Mouse (Mus musculus) frontal cortex, postnatal 25 days (tissue): ENCODE results near the gene Elk4.
A peak's percentile ranks its signal among the peaks of the same experiment; 100 is the strongest.

ENCODE experiments used
- DNase-seq, 2 experiments: peaks; one replicate each; pipeline ENCODE4 v3.0.0; 2022; ENCODE audit warnings: low spot score in 2 of 2

Elk4 gene

DNA sequence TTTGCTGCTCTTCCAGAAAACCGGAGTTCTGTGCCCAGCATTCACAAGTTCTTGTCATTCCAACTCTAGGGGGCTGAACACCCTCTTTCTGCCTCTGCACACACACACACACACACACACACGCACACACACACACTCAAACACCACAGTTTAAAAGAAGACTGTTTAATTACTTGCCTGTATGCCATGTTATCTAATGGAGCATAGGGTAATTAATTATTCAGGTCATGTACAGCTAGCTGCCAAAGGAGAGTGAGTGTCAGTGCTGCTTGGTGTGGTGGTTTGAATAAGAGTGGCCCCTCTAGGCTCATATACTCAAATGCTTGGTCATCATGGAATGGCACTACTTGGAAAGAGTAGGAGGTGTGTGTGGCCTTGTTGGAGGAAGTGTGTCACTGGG lies 23.6 kb upstream of the Elk4 start:
- no peak for DNase-seq

DNA sequence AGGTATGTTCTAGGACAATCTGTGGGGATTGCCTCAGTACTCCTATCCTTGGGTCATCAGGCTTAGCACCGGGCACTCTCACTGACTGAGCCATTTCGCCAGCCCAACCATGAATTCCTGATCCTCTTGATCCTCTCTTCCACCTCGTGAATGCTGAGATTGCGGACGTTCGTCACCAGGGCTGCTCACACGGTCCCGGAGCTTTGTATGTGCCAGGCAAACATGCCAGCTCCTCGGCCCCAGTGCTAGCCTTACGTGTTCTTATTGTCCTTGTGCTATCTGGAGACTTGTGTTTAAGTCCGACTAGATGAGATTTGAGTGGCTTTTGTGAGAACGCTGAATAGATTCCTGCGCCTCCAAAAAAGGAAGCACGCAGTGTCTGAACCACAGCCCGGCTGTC lies 20.0 kb upstream of the Elk4 start:
- DNase-seq: no peak

DNA sequence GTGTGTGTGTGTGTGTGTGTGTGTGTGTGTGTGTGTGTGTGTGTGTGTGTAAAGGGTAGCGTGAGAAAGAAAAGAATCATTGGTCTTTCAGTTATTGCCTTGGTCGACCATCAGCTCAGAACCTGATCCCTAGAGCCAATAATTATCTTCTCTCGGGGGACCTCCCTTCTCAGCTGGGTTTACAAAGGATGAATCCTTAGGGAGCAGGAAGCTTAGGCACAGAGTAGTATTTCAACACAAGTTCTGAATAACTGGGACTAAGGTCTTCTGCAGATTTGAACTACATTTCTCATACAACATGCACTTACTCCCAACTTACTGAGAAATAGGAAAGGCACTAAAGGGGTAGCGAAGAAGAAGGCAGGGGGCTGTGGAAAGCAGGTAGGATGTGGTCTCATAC lies 17.9 kb upstream of the Elk4 start:
- no peak for DNase-seq

DNA sequence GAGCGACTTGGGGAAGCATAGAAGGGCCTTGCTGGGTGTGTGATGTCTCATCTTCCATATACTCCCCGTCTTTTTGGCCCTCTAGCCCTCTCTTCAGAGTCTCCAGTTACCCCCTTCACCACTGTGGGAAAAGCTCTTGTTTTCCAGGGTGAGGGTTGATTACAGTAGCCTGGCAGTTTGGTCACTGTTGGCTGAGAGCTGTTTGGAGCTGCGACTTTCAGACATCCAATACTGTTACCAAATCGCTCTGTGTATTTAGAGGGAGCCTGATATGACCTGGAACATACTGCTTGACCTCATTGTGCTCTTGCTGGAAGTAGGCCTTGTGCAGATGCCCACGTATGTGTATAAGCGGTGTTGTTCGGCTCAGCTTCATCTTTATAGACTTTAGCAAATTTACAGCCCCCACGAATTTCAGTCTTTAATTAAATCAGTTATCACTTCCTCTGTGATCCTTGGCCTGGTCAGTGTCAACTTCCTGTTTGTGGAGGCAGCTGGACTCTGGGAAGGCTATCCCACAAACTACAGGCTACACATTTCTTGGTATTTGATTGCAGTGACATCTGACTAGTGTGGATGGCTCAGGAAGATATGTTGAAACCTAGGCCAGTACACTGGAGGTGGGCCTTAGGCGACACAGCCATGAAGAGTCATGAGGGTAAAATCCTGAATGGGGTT lies 17.2 kb upstream of the Elk4 start:
- no peak for DNase-seq

DNA sequence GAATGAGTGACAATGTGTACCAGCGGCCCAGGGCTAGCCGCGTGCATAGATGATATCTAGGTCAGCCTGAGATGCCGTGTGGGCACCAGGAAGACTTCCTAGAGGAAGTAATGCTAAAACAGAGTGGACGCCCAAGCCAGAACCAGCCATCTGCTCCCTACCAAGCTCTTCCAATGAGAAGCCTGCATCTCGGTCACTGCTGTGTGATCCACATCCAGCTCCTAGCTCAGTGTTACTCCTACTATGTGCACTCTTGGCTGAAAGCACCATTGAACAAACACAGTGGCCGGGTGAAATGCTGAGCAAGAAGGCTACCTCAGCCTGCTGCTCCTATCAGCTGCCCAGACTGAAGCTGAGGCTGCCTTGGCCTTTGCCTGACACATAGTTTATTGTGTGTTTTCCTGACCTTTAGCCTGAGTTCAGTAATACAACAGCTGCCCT lies 14.8 kb upstream of the Elk4 start:
- DNase-seq: no peak

DNA sequence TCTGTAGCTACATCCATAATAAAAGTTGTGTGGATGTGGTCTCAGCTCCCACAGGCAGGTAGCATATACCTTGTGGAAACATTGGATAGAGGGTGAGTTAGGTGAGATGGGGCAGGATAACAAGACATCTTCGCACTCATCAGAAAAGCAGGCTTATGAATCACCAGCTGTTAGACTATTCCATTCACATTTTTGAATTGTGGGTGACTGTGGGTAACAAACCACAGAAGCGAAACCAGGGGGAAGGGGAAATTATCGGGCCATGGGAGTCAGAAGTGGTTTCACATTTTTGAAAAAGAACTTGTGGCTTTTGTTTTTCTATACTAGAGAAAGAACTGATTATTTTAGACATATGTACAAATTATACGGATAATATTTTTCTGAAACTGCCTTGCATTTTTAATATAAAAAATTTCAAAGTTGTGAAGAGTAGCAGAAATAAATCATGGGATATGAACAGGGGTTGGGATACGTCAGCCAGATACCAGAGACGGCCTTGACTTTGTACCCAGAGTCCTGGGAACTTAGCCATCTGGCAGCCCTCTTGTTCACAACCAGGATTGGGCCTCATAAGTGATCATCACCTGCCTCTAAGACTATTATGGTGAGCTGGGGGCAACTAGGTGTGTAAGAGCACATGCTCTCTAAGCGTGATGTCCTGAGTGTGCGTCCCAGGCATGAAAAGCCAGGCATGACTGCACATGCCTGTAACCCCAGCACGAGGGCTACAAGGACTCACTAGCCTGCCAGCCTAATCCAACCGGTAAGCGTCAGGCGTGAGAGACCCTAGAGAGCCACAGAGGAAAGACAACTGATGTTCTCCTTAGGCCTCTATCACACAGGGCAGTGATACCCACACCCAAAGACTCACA lies 14.0 kb upstream of the Elk4 start:
- DNase-seq: no peak

DNA sequence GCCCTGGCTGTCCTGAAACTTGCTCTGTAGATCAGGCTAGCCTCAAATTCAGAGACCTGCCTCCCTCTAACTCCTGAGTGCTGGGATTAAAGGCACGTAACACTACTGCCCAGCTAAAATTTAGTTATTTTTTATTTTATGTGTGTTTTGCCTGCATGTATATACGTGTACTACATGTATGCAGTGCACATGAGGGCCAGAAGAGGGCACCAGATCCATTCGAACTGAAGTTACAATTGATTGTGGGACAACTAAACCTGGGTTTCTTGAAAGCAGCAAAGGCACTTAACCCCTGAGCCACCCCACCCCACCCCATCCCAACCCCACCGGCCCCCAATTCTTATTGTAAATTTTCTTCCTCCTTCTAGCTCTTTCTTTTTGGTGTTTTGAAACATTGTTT lies 12.3 kb upstream of the Elk4 start:
- DNase-seq: peak; percentile 41 to 42

DNA sequence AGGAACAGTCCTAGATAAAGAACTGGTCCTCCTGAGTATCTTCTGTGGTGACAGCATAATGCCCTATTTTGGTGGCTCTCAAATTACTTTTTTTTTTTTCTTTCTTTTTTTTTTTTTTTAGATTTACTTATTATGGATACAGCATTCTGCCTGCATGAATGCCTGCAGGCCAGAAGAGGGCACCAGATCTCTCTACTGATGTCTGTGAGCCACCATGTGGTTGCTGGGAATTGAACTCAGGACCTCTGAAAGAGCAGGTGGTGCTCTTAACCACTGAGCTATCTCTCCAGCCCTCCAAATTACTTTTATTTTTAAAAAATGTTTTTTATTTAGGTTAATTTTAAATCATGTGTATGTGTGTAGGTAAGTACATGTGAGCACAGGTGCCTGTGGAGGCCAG lies 6.9 kb upstream of the Elk4 start:
- DNase-seq: no peak

DNA sequence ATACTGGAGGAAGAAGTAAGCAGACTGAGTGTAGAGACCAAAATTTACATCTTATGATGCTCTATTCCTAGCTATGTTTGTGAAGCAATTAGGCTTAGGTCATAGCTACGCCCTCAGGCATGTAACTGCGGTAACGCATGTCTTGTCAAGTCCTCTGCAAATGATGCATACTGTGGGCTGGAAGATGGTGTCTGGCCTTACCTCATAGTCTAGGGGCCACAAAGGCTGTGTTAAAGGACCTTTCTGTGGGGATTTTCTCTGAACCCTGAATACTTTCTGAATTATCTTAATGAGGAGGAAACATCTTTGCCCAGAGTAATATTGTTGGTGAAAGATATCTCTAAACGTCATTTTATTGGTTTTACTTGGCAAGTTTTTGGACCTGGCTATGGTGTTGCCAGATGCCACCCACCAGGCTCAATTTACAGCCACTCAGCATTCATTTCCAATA lies 5.5 kb upstream of the Elk4 start:
- DNase-seq: no peak

DNA sequence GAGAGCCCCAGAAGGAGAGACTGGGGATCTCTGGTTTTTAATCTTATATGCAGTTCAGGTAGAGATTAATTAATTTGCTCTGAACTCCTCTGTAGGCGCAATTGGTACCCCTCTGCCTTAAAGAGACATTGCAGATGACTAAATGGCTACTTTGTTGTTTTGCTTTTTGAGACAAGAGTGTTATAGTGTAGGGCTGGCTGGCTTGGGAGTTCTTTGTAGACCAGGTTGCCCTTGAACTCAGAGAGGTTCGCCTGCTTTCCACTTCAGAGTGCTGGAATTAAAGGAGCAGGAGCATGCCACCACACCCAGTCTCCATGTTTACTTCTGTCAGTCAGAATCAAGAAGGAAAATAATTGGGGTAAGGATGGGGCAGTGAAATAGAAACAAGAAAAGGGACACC lies 4.3 kb upstream of the Elk4 start:
- DNase-seq: no peak

DNA sequence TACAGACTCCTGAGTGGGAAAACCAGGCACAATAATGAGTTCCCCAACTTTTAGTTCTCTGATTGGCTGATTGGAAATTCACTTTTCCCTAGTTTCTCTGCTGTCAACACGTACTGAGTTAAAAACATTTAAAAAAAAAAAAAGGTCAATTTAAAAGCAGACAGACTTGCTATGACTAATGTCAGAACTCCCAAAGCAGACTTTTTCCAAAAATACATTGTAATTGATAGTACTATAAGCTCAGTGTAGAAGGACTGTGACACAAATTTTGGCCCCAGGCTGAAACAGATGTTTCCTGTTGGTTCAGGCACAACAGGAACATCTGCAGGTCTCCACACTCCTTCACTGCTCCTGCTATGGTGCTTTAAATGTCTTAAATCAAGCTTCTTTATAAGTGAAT lies 3.6 kb upstream of the Elk4 start:
- DNase-seq: no peak

DNA sequence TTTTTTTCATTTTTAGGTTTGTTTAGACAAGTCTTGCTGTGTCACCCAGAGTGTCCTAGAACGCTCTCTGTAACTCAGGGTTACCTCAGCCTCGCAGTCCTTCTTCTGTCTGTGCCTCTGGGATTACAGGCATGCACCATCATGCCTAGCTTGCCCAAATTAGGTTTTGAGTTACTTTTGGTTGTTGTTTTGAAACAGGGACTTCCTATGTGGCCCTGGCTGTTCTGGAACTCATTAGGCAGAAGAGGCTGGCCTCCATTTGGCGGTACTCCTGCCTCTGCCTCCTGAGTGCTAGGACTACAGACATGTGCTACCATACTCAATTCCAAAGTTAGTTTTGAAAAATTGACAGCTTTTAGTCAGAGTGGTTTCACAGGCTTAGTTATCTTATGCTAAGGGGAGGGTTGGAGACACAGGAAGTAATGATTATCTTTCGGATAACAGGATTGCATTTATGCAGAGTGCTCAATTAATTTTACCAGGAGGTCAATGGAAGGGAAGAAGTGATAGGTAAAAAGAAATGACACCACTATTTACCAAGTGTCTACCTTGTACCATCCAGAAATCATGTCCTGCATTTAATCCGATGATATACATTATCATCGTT lies 2.7 kb upstream of the Elk4 start:
- DNase-seq: no peak

DNA sequence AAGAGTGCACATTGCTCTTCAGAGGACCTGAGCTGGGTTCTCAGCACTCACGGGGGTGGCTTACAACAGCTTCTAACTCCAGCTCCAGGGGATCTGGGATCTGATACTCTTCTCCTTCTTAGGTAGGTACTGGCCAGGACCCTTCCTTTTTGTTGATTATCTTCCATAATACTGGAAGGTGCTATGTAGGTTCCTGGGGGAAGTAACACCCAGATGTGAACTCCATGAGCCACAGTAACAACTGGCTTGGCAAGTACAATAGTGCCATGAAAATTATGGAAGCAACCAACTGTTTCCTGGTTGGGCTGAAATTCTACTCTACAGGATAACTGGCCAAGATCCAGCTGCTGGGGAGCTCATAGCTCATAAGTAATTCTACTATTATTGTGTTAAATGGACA lies 1.9 kb upstream of the Elk4 start:
- DNase-seq: no peak

DNA sequence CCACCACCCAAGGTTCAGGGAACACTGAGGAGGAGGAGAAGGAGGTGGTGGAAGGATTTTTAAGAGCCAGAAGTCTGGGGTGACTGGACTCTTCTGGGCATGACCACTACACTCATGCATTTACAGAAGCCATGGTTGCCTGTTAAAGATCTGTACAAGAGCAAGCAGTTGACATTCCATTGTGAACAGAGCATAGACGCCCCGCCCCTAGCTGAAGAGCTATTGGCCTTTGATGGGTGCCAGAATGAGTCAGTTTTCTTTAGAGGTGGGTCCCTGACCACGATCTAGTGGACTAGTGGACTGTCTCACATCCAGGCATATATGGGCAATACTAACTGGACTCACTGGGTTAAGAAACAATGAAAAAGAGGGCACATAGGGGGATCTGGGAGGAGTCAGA lies 1.4 kb upstream of the Elk4 start:
- DNase-seq: no peak

DNA sequence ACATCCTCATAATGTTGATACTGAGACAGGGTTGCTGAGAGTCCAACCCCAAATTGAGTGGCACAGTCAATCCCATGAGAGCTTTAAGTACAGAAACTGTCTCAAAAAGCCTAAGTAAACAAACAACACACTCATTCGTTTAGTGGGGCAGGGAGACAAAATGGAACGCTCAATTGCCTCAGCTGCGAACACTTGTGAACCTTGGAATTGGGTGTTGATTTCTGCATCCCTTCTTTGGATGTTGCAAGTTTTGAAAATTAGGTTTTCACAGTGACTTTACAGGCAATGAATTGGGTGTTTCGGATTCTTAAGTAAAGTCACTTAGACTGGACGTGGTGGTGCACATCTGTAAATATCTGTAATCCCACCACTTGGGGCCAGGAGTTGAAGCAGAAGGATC lies 686 bp upstream of the Elk4 start:
- no peak for DNase-seq

DNA sequence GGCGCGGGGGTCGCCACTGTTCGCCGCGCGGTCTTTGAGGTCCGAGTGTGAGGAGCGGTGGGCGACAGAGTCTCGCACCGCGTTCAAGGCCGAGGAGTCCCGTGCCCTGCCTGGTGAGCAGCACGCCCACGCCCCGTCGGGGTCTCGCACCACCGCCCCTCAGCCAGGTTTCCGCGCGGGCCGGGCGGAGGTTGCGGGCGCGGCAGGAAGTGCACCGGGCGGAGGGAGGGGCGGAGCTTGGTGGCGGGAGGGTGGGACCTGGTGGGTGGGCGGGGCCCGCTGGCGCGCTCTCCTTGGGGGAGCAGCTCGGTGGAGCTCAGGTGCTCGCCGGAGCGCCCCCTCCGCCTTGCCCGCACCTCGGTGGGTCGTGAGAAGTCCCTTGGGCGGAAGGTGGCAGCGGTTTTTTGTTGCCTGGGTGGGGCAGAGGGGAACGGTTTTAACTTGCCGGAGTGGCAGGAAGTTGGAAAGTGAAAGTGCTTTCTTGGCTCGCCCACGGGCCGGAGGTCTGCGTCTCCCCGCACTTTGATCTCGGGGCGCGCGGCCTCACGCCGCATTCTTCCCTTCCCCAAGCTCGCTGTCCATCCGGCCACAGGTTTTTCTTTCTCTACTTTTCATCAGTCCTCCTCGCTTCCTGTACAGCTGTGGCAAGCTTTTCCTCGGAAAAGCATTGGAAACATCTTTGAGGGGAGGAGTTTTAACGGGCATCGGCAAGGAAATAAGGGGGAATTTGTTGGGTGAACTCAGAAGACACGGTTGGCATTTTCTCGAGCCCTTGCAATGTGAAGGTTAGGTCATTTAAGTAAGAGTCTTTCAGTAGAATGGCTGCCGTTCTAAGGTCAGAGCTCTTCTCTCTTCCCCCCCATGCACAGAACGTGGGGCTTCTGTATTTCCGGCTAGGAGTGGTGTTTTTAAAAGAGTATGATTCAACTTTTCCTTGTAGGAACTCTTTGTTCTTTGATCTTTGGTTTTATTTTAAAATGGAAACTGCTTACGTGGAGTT lies 721 bp downstream of the Elk4 start:
- DNase-seq: peak; percentile 55 to 71

DNA sequence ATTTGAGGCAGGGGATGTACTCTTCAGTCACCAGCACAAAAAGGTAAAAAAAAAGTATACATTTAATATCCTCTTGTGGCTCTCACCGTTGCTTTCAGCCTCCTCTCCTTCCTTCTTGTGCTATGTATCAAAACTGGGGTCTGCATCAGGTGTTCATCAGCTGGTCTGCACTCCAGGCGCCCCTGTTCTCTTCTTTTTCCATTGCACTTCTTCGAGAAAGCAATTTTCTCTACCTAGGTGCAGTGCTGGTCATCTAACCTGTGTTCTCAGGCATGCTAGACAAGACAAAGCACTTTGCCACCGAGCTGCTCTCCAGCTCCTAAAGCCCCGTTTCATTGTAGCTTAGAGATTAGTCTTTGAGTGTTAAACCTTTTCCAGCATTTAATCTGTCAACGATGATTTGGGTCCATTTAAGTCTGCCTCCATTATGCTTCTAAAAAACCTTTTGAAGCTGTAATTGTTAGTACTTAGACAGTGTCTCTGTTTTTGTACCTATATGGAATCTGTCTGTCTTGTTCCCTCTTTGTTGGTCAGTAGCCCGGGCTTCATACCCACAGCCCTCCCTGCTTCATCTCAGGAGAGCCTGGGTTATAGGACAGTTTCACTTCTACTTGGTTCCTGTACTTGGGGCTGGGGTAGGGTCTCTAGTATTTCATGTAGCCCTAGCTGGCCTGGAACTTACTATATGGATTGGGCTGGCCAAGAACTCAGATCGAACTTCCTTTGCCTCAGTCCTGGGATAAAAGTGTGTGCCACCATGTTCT lies 1.7 kb downstream of the Elk4 start:
- DNase-seq: no peak

DNA sequence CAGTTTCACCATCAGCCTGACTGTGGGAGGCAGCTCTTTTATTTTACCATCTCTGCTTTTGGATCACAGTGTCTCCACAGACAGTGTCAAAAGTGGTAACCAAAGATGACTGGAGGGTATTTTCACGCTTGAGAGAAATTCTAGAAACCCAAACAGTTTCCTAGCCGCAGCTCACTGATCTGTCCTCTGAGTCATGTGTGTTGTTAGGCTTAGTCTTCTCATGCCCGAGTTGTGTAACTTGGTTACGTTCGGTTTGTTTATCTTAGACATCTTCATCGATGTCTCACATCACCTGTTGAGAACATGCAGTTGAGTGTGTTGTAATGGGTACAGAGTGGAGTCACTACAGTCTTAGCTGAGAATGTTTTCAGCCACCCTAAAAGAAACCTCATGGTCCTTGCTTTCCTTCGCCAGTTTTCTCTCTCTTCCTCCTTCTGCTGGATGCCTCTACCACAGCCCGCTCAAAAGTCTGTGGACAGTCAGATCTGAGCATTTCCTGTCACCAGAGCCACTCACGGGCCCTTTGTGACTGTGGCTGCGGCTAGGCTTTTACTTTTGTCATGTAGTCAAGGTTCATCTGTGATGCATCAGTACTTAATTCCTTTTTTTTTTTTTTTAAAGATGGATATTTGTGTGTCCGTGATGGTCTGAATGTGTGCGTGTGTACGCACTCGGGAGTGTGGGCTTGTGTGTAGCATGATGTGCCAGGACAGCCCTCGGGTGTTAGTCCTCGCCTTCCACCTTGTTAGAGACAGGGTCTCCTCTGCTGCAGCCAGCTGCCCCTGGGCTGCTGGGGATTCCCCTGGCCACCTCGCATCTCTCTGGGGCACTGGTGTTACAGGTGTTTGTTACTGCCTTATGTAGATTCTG lies 3.5 kb downstream of the Elk4 start:
- DNase-seq: no peak

DNA sequence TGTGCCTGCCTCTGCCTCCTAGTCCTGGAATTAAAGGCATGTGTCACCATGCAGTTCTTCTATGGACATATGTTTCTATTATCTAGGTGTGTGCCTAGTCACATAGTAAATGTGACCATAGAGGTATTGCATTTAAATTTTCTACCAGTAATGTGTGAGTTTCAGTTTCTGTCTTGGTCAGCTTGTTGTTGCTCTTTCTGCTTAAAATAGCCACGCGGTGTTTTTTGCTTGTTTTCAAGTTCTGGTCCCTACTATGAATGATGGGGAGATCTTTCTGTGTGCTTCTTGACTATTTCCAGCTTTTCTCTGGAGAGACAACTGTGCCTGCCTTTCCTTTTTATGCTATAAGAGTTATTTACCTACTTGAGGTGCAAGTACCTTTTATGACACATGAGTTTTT lies 4.4 kb downstream of the Elk4 start:
- DNase-seq: no peak

DNA sequence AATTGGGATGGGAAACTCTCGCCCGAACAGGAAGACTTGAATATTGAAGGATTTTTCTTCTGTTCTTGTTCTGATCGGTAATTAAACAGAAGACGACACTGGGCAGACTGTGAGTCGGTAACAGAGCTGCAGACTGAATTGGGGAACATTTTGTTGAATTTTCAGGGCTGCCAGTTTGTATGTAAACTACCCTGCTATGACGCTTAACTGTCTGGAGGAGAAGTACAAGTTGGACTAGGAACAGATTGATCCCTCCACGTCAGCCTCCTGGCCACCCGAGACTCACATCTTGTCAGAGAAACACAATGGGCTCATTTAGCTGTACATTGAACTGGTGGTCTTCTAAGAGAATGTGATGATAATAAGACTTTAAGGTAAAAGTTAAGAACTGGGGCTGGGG lies 5.5 kb downstream of the Elk4 start:
- no peak for DNase-seq
